Mouse (Mus musculus): Measurements from ENCODE around the gene Tas2r131. TPM values are rescaled to one million over a fixed set of nuclear protein-coding genes. Genes with fewer than 3 reads are reported as not detected.
"Not testable (repeated sequence)": the region's sequence is repeated elsewhere in the genome, so short reads cannot be mapped to it uniquely, and the experiment has no call there.

Gene Tas2r131
- polyA plus RNA-seq (2015; fragmentation: Nextera tagmentation; extraction: Ambion mirVana) = not detected in 2 replicates

- no peak for DNase-seq (ENCODE audit: low spot score)
Observed at GRCm38 (mm10) chr6:132957819-132958218, at the start of gene Tas2r131. TSS of gene Tas2r131 (minus strand) at chr6:132957919.

- DNase-seq (ENCODE audit: low spot score) = no peak
Observed at GRCm38 (mm10) chr6:132980865-132981264, 23.1 kb upstream of the Tas2r131 start, which contains the start of gene Tas2r109. TSS of gene Tas2r109 (minus strand) at chr6:132980965.

GRCm38 (mm10) chr6:132950802-132951201 is 6.9 kb downstream of the Tas2r131 start, which contains the start of gene Tas2r129:
TSS of gene Tas2r129 (plus strand) at chr6:132951102.
- no peak for DNase-seq (ENCODE audit: low spot score)

- DNase-seq (ENCODE audit: low spot score) = not testable (repeated sequence)
Observed at GRCm38 (mm10) chr6:132941376-132941775, 16.3 kb downstream of the Tas2r131 start.

GRCm38 (mm10) chr6:132909351-132909750 is 48.4 kb downstream of the Tas2r131 start, which contains the start of gene Tas2r125:
TSS of gene Tas2r125 (plus strand) at chr6:132909651.
- no peak for DNase-seq (ENCODE audit: low spot score)

Other genes with a start within 250 kb of the Tas2r131 start
- gene Tas2r122, start 246.0 kb downstream of the Tas2r131 start, polyA plus RNA-seq (2015; fragmentation: Nextera tagmentation; extraction: Ambion mirVana) = not detected in 2 replicates
- gene Tas2r115, start 219.9 kb downstream of the Tas2r131 start, polyA plus RNA-seq (2015; fragmentation: Nextera tagmentation; extraction: Ambion mirVana) = not detected in 2 replicates
- not detected in 2 replicates for gene Tas2r124, start 203.2 kb downstream of the Tas2r131 start, polyA plus RNA-seq (2015; fragmentation: Nextera tagmentation; extraction: Ambion mirVana)
- gene Tas2r102, start 195.8 kb downstream of the Tas2r131 start, polyA plus RNA-seq (2015; fragmentation: Nextera tagmentation; extraction: Ambion mirVana) = not detected in 2 replicates
- gene Tas2r136, start 179.8 kb downstream of the Tas2r131 start, polyA plus RNA-seq (2015; fragmentation: Nextera tagmentation; extraction: Ambion mirVana) = not detected in 2 replicates
- gene Tas2r117, start 155.1 kb downstream of the Tas2r131 start, polyA plus RNA-seq (2015; fragmentation: Nextera tagmentation; extraction: Ambion mirVana) = not detected in 2 replicates
- not detected in 2 replicates for gene Tas2r123, start 110.8 kb downstream of the Tas2r131 start, polyA plus RNA-seq (2015; fragmentation: Nextera tagmentation; extraction: Ambion mirVana)
- not detected in 2 replicates for gene Tas2r116, start 102.5 kb downstream of the Tas2r131 start, polyA plus RNA-seq (2015; fragmentation: Nextera tagmentation; extraction: Ambion mirVana)
- not detected in 2 replicates for gene Tas2r110, start 89.9 kb downstream of the Tas2r131 start, polyA plus RNA-seq (2015; fragmentation: Nextera tagmentation; extraction: Ambion mirVana)
- gene Tas2r113, start 64.9 kb downstream of the Tas2r131 start, polyA plus RNA-seq (2015; fragmentation: Nextera tagmentation; extraction: Ambion mirVana) = not detected in 2 replicates
- gene Tas2r125, start 48.3 kb downstream of the Tas2r131 start, polyA plus RNA-seq (2015; fragmentation: Nextera tagmentation; extraction: Ambion mirVana) = not detected in 2 replicates
- gene Tas2r129, start 6.8 kb downstream of the Tas2r131 start, polyA plus RNA-seq (2015; fragmentation: Nextera tagmentation; extraction: Ambion mirVana) = 0.14 TPM in 1 of 2 replicates, not detected in the other
- not detected in 2 replicates for gene Tas2r109, start 23.0 kb upstream of the Tas2r131 start, polyA plus RNA-seq (2015; fragmentation: Nextera tagmentation; extraction: Ambion mirVana)
- gene Tas2r103, start 79.2 kb upstream of the Tas2r131 start, polyA plus RNA-seq (2015; fragmentation: Nextera tagmentation; extraction: Ambion mirVana) = not detected in 2 replicates
- not detected in 2 replicates for gene Tas2r140, start 97.9 kb upstream of the Tas2r131 start, polyA plus RNA-seq (2015; fragmentation: Nextera tagmentation; extraction: Ambion mirVana)
- 50.6 and 51.2 TPM in 2 replicates for gene Smim10l1, start 147.0 kb upstream of the Tas2r131 start, polyA plus RNA-seq (2015; fragmentation: Nextera tagmentation; extraction: Ambion mirVana)